Mouse (Mus musculus) cortical plate, adult 2 months (tissue): ENCODE results near the gene Spout1. TPM values are rescaled to one million over a fixed set of nuclear protein-coding genes. Genes with fewer than 3 reads are reported as not detected.
A peak's percentile ranks its signal among the peaks of the same experiment; 100 is the strongest.
"Not testable (repeated sequence)": the region's sequence is repeated elsewhere in the genome, so short reads cannot be mapped to it uniquely, and the experiment has no call there.

Experiments used
- H3K27ac ChIP-seq: fragments of 200-500 bp; 2 replicates; pipeline ENCODE4 v1.5.1; 2012; ENCODE audit warnings: low read length, control low read depth, inconsistent platforms; ENCODE audit not compliant: insufficient read depth
- H3K4me1 ChIP-seq: fragments of 200-500 bp; 2 replicates; pipeline ENCODE4 v1.6.1; 2011; ENCODE audit warnings: low read length; ENCODE audit not compliant: control insufficient read depth, insufficient read depth
- H3K4me3 ChIP-seq: fragments of 200-500 bp; 2 replicates; pipeline ENCODE4 v1.5.1; 2011; ENCODE audit warnings: mild to moderate bottlenecking, low read length, control low read depth; ENCODE audit not compliant: insufficient read depth
- CTCF ChIP-seq: fragments of 200-500 bp; IDR thresholded peaks from 2 replicates; pipeline ENCODE4 v1.5.1; 2011; ENCODE audit warnings: mild to moderate bottlenecking, control low read depth, low read length; ENCODE audit not compliant: insufficient read depth; ENCODE audit errors: extremely low read depth
- POLR2A ChIP-seq: fragments of 200-500 bp; IDR thresholded peaks from 2 replicates; pipeline ENCODE4 v1.6.1; 2011; ENCODE audit warnings: mild to moderate bottlenecking, low read length, control low read depth; ENCODE audit not compliant: insufficient read depth; ENCODE audit errors: extremely low read depth
- polyA plus RNA-seq: library from polyadenylated mRNA; depleted of rRNA; stranded (reverse); fragments of >200 nt; gene quantifications from 2 replicates; pipeline ENCODE4 v1.2.3, GENCODE M21; 2012

The Spout1 gene
- polyA plus RNA-seq, 1 experiment, result 49.2 TPM

GRCm38 (mm10) chr2:30182424-30182823 is 4.2 kb upstream of the Spout1 start:
- TF ChIP-seq POLR2A (no peak), CTCF (no peak)
- Histone ChIP-seq H3K27ac (no peak overlapping the region), H3K4me1 (no peaks in the 10 kb centered on the region), H3K4me3 (no peak overlapping the region)

GRCm38 (mm10) chr2:30178711-30179110 is 452 bp upstream of the Spout1 start:
- not testable (repeated sequence) for H3K27ac ChIP-seq, H3K4me1 ChIP-seq
- H3K4me3 ChIP-seq, result peak overlapping the region; percentile 49; the same call in 1 of the 2 replicates

GRCm38 (mm10) chr2:30176561-30176960 is 1.7 kb downstream of the Spout1 start:
- no peak overlapping the region for H3K4me3 ChIP-seq
- no peak overlapping the region for H3K27ac ChIP-seq
- TF ChIP-seq CTCF (no peak), POLR2A (0 out of 2 replicates have a peak, but pooled peaks have one; percentile 7)
- H3K4me1 ChIP-seq, result 0 out of 2 replicates have a peak, but pooled peaks cover 1% of the 10 kb centered on the region

- Histone ChIP-seq H3K4me3 (no peak overlapping the region), H3K4me1 (0 out of 2 replicates have a peak, but pooled peaks cover 1% of the 10 kb centered on the region), H3K27ac (no peak overlapping the region)
- TF ChIP-seq POLR2A (no peak), CTCF (no peak)
Observed at GRCm38 (mm10) chr2:30175897-30176296, 2.4 kb downstream of the Spout1 start.

- H3K27ac ChIP-seq, result no peak overlapping the region
- H3K4me1 ChIP-seq, result 0 out of 2 replicates have a peak, but pooled peaks cover 1% of the 10 kb centered on the region
- H3K4me3 ChIP-seq, result no peak overlapping the region
- TF ChIP-seq POLR2A (no peak), CTCF (no peak)
Observed at GRCm38 (mm10) chr2:30173541-30174240, 4.6 kb downstream of the Spout1 start.

GRCm38 (mm10) chr2:30171997-30172382 is 6.3 kb downstream of the Spout1 start:
- H3K27ac ChIP-seq, result peak overlapping the region; percentile 85
- H3K4me1 ChIP-seq, result no peaks in the 10 kb centered on the region
- TF ChIP-seq CTCF, result no peak
- no peak for TF ChIP-seq POLR2A
- peak overlapping the region; percentile 77 for H3K4me3 ChIP-seq

GRCm38 (mm10) chr2:30171371-30171996 is 6.8 kb downstream of the Spout1 start, which contains the start of gene Endog:
Gene Endog, plus strand, starts transcription at chr2:30171493.
- Histone ChIP-seq H3K4me3 (peak within 1 kb of the TSS; percentile 77), H3K4me1 (no peaks in the 10 kb centered on the region), H3K27ac (peak within 1 kb of the TSS; percentile 85)
- TF ChIP-seq POLR2A (peak; percentile 98), CTCF (no peak)

GRCm38 (mm10) chr2:30166677-30167076 is 11.6 kb downstream of the Spout1 start:
- Histone ChIP-seq H3K4me3 (no peak overlapping the region), H3K27ac (no peak overlapping the region), H3K4me1 (no peaks in the 10 kb centered on the region)
- no peak for TF ChIP-seq CTCF
- TF ChIP-seq POLR2A, result no peak

GRCm38 (mm10) chr2:30164340-30164932 is 13.8 kb downstream of the Spout1 start:
- Histone ChIP-seq H3K4me1 (no peaks in the 10 kb centered on the region), H3K4me3 (no peak overlapping the region), H3K27ac (no peak overlapping the region)
- no peak for TF ChIP-seq CTCF
- TF ChIP-seq POLR2A, result no peak

GRCm38 (mm10) chr2:30161809-30162208 is 16.4 kb downstream of the Spout1 start:
- no peak overlapping the region for H3K27ac ChIP-seq
- H3K4me3 ChIP-seq, result no peak overlapping the region
- no peaks in the 10 kb centered on the region for H3K4me1 ChIP-seq
- no peak for TF ChIP-seq POLR2A
- TF ChIP-seq CTCF, result peak; percentile 63; the same call in 1 of the 2 replicates

GRCm38 (mm10) chr2:30159871-30160270 is 18.4 kb downstream of the Spout1 start:
- H3K27ac ChIP-seq, H3K4me1 ChIP-seq, H3K4me3 ChIP-seq: not testable (repeated sequence)
